ENCODE assay signal across 32 mouse cellular contexts in genomic region chr15:78546060-78546459, GRCm38 (mm10). TPM values are rescaled to one million over a fixed set of nuclear protein-coding genes. Genes with fewer than 3 reads are reported as not detected.
"Had no signal": no experiment of that assay in that cellular context is flagged by ENCODE, and none has a peak within 500 bp of the region (broad histone marks: within the 10 kb centered on the region; RNA-seq: fewer than 3 reads in every experiment).

No protein-coding gene starts in this region.

- H3K9ac ChIP-seq: heart, embryonic 12.5 days; intestine, embryonic 15.5 days; limb, embryonic 12.5 days; liver, embryonic 13.5 days; liver, embryonic 15.5 days had no signal

- H3K4me3 ChIP-seq: gastrocnemius, adult 2 months; heart, embryonic 10.5 days; heart, embryonic 12.5 days; intestine, embryonic 15.5 days; layer of hippocampus, adult 2 months; left cerebral cortex, adult 2 months; limb, embryonic 10.5 days; limb, embryonic 12.5 days; liver, embryonic 13.5 days; liver, embryonic 15.5 days had no signal

- H3K9me3 ChIP-seq: intestine, embryonic 15.5 days; limb, embryonic 10.5 days; liver, embryonic 15.5 days had no signal

- DNase-seq: gastrocnemius, adult 2 months; gastrocnemius, postnatal 10 days; gastrocnemius, postnatal 25 days; heart, adult 18-20 months; heart, postnatal 10 days; heart, postnatal 4 days; kidney, adult 18-20 months; kidney, adult 8-10 months; kidney, postnatal 10 days; kidney, postnatal 25 days; kidney, postnatal 4 days; liver; liver, embryonic 13.5 days had no signal

- H3K4me2 ChIP-seq: heart, embryonic 12.5 days; hindbrain, embryonic 14.5 days; intestine, embryonic 15.5 days; limb, embryonic 12.5 days; liver, embryonic 11.5 days; liver, embryonic 13.5 days; liver, embryonic 15.5 days had no signal

- H3K27ac ChIP-seq: gastrocnemius, adult 2 months; heart, embryonic 10.5 days; hindbrain, embryonic 14.5 days; intestine, embryonic 15.5 days; layer of hippocampus, adult 2 months; left cerebral cortex, adult 2 months; limb, embryonic 10.5 days; limb, embryonic 12.5 days; liver, embryonic 13.5 days; liver, embryonic 15.5 days had no signal

- ATAC-seq: hindbrain, embryonic 16.5 days; inflammation-experienced regulatory T-cells, adult 6 months; intestine, embryonic 15.5 days; intestine, postnatal 0 days had no signal

- H3K36me3 ChIP-seq: heart, embryonic 10.5 days; heart, embryonic 12.5 days; intestine, embryonic 15.5 days; limb, embryonic 10.5 days; limb, embryonic 12.5 days; liver, embryonic 13.5 days; liver, embryonic 15.5 days had no signal

RNA-seq across cellular contexts. Expression of gene Sstr3, which starts 1.6 kb away (rescaled TPM):
- total RNA-seq: gastrocnemius, postnatal 25 days; granulocyte monocyte progenitor cell, adult 5-6 weeks; heart, adult 18-20 months; heart, adult 8-10 months; heart, postnatal 25 days had no signal
- polyA plus RNA-seq: heart, embryonic 10.5 days; heart, embryonic 14.5 days; heart, embryonic 16.5 days; limb, embryonic 10.5 days; liver, embryonic 11.5 days; liver, embryonic 13.5 days; liver, embryonic 15.5 days had no signal

RNA-seq across cellular contexts. Expression of gene Il2rb, which starts 51.0 kb away (rescaled TPM):
- total RNA-seq: gastrocnemius, adult 2 months; gastrocnemius, postnatal 25 days; granulocyte monocyte progenitor cell, adult 5-6 weeks had no signal
- polyA plus RNA-seq: heart, embryonic 10.5 days; heart, embryonic 12.5 days; hindbrain, embryonic 11.5 days; limb, embryonic 10.5 days had no signal
